Mouse (Mus musculus): ENCODE measurements around the gene Use1.

The Use1 gene

DNA sequence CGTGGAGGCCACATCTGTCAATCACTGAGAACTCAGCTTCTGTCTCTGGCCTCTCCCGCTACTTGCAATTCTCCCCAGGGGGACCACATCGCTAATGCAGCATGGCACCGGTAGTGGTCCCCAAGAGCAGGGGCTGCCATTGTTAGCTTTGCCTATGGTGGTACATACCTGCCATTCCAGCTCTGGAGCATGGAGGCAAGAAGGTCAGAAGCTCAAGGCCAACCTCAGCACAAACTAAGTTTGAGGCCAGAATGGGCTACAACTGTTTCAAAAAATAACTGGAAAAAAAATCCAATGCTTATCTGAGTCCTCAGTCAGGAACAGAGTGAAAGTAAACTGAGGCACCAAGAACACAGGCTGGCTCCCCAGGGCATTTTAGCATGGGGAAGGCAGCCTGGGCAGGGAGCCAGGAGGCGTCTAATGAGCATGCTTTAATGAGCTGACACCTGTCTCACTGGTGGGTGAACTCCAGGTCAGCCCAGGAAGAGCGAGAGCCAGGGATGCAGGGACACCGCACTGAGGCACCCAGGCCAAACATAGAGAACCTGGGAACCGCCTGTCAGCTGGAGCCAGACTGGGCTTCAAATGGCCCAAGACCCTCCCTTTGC, 9.9 kb downstream of the Use1 start:
- no peak for DNase-seq (ENCODE audit: low spot score in 2 of 2)

DNA sequence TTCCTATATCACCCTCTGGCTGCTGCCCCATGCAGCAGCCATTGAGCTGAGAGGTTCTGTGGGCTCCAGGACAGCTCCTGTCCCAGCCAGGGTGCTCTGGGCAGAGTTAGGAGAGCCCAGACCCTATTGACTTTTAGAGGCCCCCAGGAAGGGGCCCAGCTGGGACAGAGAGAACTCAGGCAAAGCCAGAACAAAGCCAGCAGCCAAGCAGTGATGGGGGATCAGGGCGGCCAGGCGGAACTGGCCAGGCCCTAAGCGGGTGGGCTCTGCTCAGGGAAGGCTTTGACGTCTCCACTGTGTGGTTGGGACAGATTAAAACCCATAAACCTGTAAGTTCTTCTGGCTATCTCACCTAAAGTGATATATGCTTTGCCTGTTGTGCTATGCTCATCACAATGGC, 12.4 kb downstream of the Use1 start:
- no peak for DNase-seq (ENCODE audit: low spot score in 2 of 2)

DNA sequence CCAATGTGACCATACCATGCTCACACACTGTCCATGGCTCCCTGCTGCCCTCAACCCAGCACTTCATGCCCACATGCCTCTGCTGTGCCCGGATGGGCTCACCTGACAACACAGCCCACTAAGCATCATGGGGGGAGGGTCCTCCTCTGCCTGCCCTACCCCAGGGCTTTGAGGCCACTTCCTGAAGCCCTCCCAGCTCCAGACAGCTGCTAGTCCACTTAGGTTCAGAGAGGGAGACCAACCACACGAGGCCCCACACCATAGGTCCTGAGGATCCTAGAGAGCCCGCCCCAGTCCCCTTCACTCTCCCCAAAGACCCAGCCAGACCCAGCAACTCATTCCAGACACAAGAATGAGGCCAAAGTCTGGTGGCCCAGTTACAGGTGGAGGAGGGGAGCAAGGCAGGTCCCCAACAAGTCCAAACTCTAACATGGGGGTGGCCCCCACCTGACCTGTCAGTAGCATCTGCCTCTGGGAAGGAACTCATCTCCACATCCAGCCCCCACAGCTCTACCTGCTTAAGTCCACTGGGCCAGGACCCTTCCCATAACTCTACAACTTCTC, 12.9 kb downstream of the Use1 start:
- no peak for DNase-seq (ENCODE audit: low spot score in 2 of 2)

DNA sequence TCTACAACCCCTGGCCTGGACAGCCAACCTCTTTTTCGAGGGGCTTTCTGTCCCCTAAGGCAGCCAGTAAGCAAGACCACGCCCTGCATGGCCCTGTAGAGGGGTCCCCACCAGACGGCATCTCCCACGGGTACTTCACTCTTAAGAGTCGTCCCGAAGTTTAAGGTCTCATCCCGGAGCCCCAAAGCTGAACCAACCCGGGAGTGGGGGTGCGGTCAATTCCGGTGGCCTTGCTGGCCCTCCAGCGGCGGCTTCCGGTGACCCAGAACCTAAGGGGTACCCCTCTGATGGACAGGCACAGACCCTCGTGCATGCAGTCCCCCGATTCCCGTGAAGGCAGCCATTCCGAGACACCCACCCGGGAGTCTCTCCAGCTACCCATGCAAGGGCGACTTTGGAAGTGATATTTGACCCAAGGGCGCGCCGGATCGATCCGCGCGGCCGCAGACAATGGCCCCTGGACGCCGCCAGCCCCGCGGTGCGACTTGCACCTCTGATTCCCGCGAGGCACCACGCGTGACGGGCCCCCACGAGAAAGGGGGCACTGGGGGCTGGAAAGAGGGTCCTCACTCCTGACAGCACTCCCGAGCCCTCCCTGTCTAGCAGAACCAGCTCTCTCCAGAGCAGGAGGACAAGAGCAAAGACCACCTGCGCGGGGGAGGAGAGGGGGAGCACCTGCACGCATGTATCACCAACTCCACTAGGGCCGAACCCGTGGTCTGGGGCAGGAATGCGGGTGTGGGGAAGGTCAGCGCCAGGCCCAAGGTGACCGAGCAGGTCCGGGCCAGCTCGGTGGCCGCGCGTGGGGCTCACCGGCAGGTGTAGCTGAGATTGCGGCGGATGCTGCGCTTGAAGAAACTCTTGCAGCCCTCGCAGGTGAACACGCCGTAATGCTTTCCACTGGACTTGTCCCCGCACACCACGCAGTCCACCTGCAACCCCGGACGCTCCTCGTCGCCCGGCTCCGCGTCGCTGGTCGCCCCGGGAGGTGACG, 13.8 kb downstream of the Use1 start:
- DNase-seq (ENCODE audit: low spot score in 2 of 2): no peak

DNA sequence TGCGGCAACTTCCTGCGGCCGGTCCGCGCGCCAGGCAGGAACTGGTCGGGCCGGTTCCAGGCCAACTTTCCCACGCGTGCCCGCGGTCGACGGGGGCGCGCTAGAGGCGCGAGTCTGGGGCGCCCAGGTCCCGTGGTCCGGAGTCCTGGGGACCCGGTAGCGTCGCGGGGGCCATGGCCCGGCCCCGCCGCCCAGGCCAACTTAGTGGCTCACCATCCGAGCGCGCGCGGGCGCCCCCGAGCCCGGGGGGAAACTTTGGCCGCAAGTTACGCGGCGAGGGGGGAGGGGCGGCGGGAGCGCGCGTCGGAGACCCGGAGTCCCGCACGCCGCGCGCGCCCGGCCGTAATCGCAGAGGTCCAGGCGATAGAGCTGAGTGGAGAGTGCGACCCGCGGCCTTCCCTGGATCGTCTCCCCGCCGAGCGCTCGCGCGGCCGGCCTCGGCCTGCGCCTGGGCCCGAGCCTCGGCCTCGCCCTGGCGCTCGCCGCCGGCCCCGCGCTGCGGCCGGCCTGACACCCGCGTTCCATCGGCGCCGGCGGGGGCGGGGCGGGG, 14.8 kb downstream of the Use1 start, which contains the start of gene Nr2f6:
TSS of gene Nr2f6 (minus strand) at position 540 of the 550 bp plus-strand sequence.
- no peak for DNase-seq (ENCODE audit: low spot score in 2 of 2)

DNA sequence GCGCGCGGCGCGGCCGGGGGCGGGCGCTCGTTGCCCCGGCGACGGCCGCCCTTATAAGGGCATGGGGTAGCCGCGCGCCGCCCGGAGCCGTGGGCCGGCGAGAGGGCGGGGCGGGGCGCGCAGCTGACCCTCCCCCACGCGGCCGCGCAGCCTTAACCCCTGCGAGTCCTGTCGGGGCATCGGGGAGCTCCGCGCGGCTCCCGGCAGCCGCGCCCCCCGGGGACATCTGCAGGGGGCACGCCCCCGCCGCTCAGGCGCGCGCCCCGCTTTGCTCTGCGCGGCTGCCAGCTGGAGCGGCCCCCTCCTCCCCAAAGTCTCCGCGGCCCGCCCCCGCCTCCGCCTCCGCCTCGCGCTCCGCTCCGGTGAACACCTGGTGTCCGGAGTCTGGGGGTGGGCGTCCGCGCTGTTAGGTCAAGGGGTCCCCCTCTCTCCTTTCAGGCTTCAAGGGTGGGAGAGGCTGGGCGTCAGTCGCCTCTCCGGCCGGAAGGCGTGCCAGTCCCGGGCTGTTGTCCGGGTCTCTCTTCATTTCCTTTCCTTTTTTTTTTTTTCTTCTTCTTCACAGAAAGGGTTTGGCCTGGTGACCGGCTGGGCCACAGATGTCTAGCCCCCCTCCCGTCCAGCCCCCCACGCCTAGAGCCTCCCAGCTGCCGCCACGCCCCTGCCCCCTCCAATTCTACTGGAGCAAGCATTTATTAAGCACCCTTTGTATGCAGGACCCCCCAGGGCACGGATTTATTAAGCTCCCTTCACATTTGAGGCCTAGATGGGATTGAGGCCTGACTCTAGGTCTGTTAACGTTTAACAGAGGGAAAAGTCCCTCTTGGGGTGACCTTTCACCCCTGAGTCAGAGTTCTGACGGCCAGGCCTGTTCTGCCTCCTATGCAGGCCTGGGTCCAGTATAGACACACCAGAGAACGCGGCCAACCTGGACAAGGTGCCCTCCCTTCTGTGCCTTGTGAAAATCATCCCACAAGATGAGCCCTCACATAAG, 15.6 kb downstream of the Use1 start:
- DNase-seq (ENCODE audit: low spot score in 2 of 2): peak; percentile 70 to 81

DNA sequence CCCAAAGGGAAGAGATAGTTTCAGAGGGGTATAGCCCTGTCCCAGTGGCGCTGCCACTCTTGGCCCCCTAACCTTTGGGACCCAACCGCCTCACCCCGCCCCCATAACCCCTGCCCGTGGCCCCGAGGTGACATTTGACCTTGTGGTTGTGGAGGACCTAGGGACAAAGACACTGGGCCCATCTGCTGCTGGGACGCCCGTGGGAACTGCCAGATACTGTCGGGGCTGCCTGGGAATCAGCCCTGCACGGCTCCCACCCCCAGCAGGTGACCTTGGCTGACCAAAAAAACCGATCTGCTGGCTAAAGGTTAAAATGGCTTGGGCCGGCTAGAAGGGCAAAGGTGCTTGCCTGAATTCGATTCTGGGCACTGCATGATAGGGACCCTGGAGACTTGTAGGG, 16.7 kb downstream of the Use1 start:
- DNase-seq (ENCODE audit: low spot score in 2 of 2): no peak

DNA sequence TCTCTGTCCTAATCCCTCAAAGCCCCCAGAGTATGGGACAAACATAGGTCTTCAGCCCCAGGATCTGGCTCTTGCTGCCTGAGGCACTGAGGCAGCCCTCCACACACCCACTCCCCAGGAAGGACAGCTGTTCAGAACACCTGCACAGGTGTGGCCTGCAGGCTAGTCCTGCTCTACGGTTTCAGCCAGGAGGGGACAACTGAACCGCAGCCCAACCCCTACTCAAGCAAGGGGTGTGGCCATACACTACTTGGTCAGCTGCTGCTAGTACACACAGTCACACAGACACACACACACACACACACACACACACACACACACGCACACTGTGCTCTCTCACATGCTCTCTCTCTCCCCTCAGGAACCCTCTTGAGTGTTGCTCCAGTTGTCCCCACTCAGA, 17.2 kb downstream of the Use1 start:
- DNase-seq (ENCODE audit: low spot score in 2 of 2): no peak

DNA sequence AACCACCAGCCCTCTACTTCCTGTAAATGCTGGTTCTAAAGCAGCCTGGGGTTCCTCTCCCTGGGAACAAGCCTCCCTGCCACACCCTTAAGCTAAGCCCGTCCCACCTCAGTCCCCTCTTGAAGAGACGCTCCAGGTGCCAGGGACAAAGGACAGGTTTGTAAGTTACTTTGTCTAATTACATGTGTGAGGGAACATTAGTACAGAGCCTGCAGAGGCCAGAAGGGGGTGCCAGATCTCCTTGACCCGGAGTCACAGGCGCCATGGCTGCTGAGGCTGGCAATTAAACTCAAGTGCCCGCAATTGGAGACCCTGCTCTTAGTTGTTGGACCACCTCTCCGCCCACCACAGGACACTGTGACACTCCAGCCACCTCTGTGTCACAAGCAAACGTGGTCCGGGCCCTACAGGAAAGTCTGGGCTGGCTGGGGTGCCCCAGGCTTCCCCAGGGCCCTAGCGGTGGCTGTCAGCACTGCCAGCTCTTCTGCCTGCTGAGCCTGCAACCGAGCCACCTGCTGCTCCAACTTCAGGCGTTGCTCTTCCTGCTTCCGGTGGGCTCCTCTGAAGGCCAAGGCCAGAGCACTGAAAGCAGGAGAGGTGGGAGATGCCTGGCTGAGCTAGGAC, 18.7 kb downstream of the Use1 start:
- no peak for DNase-seq (ENCODE audit: low spot score in 2 of 2)

DNA sequence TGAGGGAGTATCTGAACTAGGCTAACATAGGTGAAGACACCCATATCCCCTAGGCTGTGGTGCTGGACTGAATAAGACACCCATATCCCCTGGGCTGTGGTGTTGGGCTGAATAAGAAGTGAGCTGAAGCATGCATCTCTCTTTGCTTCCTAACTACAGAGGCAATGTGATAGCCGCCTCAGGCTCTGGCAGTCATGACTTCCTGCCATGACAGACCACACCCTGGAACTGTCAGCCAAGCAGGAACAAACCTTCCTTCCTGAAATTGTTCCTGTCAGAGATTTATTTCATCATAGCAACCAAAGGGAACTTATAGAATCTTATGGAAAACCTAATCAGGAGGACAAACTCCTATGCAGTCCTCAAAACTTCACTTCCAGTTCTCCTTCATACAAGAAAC, 21.6 kb downstream of the Use1 start:
- no peak for DNase-seq (ENCODE audit: low spot score in 2 of 2)

DNA sequence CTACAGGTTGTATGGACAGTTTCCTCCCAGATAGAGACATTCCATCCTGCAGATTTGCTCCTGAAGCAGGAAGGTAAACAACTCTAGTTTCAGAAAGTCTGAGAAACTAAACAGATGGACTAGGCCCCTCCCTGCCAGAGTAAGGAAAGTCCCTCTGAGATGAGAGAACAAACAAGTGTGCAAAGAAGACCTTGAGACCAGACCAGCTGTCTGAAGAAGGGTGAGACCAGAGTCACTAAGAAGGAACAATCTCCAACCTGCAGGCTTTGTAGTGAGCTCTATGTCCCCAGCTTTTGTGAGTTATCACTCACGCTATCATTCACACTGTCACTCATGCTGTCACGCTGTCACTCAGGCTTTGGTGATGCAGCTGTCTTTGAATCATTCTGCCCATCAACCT, 25.0 kb downstream of the Use1 start:
- no peak for DNase-seq (ENCODE audit: low spot score in 2 of 2)

DNA sequence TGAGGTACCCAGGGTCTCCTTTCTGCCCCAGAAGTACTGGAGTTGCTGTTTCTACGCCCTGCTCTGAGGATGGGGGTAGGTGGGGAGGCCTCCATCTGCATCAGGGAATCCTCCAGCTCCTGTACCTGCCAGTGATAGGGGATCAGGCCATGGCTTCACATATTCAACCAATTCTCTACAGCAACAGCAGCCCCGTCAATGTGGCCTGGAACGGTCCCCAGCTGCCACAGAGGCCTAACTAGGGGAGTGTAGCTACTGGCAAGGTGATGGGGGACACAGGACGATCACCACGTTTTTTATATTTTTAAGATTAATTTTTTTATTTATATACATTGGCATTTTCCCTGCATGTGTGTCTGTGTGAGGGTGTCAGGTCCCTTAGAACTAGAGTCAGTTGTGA, 25.7 kb downstream of the Use1 start:
- no peak for DNase-seq (ENCODE audit: low spot score in 2 of 2)

DNA sequence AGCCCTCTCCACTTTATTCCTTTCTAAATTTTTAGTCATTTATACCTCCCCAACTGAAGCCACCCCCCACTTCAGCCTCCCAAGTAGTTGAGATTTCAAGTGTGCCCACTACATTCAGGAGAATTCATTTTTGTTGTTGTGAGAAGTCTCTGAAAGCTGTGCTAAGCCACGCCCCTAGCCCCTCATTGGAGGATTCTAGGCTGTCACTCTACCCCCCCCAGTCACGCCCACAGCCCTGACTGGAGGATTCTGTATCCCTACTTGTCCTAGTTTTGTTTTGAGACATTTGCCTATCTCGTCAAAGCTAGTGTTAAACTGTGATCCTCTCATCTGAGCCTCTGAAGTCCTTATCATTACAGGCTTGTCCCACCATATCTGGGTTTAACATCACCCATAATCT, 26.2 kb downstream of the Use1 start:
- no peak for DNase-seq (ENCODE audit: low spot score in 2 of 2)

DNA sequence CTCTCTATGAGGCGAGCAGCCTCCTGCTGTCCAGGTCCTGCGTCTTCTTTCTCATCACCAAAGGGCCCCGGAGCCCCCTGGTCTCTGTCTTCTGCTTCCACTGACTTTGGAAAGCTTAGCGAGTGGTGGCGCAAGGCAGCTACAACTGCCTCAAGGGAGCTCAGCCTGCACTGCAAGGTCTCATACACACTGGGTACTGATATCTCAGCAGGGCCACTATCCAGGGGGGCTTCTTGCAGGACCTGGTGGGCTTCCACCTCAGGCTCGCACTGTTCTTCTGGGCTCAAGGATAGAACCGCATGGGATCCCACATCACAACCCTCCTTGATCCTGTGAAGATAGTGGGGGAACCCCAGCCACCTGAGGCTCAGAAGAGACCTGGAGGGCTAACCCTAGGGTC, 27.8 kb downstream of the Use1 start:
- no peak for DNase-seq (ENCODE audit: low spot score in 2 of 2)

DNA sequence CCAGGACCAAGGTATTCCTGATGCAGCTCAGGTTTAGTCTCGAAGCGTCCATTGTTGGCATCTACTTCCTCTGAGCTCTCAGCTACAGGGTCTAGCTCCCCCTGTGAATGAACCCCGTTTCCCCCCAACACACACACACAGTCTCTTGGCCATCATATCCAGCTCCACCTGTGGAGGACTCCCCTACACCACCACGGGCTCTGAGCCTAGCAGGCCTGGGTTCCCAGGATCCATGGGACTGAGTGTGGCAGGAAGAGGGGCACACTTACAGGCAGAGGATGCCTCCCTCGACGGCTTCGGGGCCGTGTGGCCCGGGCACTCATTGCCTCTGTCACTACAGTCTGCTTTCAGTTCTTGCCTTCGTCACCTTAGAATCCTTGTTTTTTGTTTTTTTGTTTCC, 28.4 kb downstream of the Use1 start:
- DNase-seq (ENCODE audit: low spot score in 2 of 2): no peak

DNA sequence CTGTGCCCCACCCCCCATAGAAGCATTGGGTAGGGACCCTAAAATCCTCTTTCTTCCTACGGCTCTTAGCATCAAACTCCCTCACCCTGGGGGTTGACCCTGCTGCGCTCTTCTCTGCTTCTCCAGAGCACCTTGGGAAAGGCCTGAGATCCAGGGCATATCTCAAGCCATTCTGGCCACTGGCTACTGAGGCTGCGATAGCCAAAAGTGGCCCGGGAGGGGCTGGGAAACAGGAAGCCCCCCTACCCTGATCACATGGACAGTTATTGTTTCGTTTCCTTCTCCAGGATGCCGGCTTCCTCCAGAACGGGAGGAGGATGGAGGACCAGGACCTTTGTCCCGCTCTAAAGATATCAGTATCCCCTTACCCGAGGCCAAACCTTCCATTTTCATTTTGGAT, 29.0 kb downstream of the Use1 start, which contains the start of gene Ushbp1:
TSS of gene Ushbp1 (minus strand) at position 174 of the 400 bp plus-strand sequence.
- DNase-seq (ENCODE audit: low spot score in 2 of 2): no peak

DNA sequence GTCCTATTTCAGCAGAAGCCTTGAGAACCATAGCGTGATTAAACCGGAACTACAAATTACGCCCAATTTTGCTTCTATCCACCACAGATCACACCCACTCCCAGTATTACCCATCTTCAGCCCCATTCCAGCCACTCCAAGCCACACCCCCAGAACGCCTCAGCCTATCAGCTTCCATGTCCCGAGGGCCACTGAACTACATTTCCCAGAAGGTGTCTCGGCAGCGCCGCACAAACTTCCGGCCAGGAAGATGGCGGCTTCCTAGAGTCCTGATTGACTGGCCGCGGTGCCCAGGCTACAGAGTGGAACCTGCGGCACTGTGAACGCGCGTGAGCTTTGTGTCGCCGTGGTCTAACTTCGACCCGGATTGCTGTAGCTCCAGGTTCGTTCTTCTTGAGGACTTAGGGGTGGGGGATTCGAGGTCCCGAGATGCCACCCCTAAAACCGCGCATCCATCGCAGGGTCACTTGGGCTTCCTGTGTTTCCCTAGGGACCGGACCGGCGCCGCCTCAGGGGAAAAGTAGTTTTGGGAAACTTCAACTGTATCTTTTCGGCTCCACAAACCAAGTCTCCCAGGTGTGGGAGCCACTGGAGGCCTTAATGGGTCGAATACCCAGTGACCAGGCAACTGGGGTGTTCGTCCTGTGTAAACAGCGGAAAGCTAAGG, 30.1 kb downstream of the Use1 start, which contains the start of gene Babam1:
TSS of gene Babam1 (plus strand) at position 223 of the 667 bp plus-strand sequence.
- DNase-seq (ENCODE audit: low spot score in 2 of 2): peak; percentile 89 to 91

DNA sequence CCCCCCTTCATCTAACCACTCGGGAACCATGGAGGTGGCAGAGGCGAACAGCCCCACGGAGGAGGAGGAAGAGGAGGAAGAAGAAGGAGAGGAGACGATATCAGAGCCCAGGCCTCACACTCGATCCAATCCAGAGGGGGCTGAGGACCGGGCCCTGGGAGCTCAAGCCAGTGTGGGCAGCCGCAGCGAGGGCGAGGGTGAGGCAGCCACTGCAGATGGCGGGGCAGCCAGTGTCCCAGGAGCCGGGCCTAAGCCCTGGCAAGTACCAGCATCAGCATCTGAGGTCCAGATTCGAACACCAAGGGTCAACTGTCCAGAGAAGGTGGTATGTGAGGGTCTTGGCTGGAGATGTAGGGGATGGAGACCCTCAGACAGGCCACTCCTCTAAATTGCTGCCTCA, 31.1 kb downstream of the Use1 start:
- DNase-seq (ENCODE audit: low spot score in 2 of 2): no peak

DNA sequence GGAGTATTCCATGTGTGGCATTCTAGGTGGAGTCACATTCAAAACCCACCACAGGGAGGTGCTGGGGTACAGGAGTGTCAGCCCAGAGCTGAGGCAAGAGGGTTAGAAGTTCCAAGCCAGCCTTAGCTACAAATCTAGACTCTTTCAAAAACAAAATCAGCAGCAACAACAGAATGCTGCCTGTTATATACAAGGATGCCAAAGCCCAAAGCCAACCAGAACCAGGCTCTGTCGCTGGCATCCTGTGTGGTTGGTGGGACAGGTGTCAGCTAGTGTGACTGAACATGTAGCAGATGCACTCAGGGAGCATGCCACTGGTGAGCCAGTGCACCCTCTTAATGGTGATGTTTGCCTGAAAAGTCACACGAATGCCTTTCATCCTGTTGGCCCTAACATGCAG, 34.2 kb downstream of the Use1 start:
- no peak for DNase-seq (ENCODE audit: low spot score in 2 of 2)

DNA sequence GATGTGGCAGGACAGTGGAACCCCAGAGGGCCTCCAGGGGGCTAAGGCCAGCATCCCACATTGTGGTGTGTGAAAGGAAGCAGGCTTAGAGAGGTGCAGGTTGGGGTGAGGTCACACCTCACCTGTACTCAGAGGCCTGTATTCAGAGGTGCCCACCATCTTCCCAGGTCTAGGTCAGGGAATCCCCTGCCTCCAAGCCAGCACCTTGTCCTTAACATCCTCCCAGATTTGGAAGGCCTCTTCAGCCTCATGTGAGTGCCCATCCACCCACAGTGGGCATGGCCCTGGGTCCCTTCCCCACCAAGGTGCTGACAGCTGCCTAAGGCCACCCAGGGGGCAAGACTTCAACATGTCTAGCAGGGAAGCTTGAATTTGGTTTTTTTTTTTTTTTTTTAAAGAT, 34.8 kb downstream of the Use1 start:
- DNase-seq (ENCODE audit: low spot score in 2 of 2): peak in 1 of 2 experiments; percentile 58

Measured in spleen, postnatal 4 days (tissue).